Mouse (Mus musculus) liver, embryonic 18 days (tissue): ENCODE results near the gene Rcn1. TPM values are rescaled to one million over a fixed set of nuclear protein-coding genes. Genes with fewer than 3 reads are reported as not detected.

Experiments used
- polyA plus RNA-seq: library from polyadenylated mRNA; depleted of rRNA; stranded (reverse); fragments of >200 nt; gene quantifications from 2 replicates; pipeline ENCODE4 v1.2.3, GENCODE M21; 2012; rRNA removed

The Rcn1 gene
- 8.2 and 8.9 TPM in 2 replicates for polyA plus RNA-seq

GRCm38 (mm10) chr2:105399085-105399891 lies at the start of gene Rcn1:
TSS of gene Rcn1 (minus strand) at chr2:105399319.

Other genes starting within 250 kb of the Rcn1 start
- gene Them7, start 175.0 kb downstream of the Rcn1 start, polyA plus RNA-seq: 4.0 and 4.1 TPM in 2 replicates